Mouse (Mus musculus): ENCODE data around the gene Gm20388.
A peak's percentile ranks its signal among the peaks of the same experiment; 100 is the strongest.

DNA sequence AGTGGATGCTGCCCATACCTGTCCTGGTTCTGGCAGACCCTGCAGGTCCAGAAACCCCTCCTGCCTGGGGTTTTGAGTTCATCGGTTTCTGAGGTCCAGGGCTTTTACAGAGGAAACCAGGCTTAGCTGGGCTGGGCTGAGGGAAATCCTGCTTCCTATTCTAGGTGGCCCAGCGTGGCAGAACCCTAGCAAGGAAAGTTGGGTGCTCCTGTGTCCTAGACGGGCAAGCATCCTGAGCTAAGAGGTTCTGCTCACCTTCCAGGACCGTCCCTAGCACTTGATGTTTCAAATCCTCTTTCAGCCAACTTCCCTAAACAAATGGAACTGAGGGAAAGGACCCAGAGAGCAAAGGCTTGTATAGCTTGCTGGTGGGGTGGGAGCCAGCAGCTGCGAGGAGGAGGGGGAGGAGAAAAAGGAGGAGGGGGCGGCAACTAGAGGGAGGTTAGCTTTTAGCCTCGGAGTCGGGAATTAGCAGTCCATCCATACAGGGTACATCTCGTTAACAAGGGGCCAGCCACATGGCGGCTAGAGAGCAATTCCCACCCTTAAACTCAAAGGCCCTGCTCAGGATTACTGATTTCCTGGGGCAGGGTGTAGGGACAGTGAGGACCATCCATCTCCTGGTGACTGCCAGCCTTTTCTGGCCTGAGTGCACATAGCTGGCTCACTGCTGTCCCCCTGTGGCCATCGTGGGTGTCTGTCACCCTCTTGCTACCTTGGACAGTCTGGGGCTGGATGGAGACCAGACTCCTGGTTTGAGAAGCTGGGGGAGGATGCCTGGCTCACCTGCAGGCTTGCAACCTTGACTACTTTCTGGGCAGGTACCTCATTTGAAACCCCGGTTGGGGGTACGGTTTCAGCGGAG is 624.1 kb downstream of the Gm20388 start:
- TF ChIP-seq CTCF (conservative IDR thresholded peaks at IDR 0.05; ENCODE audit: insufficient read depth, insufficient read length, low read depth, low read length) (peak; percentile 100; the same call in 1 of the 2 replicates), POLR2A (IDR thresholded peaks at IDR 0.05; ENCODE audit: low read depth, low read length) (no peak)

Data from kidney, adult 2 months (tissue).